Mouse (Mus musculus) hindbrain, embryonic 12.5 days (tissue): ENCODE measurements at regions not wholly inside any gene's neighbourhood (a gene's known extent, or its start where the extent isn't known, plus 50 kb on each side); places are given as distances from the start of the nearest gene placed in this dataset.
"Not testable (repeated sequence)": the region's sequence is repeated elsewhere in the genome, so short reads cannot be mapped to it uniquely, and the experiment has no call there.

Experiments
- ATAC-seq: fragments of 200-750 bp; cut with Nextera tagmentation; 2 replicates; pipeline ENCODE4 v1.8.0; 2017; ENCODE audit warnings: moderate TSS enrichment; ENCODE audit not compliant: low FRiP score
- H3K27ac ChIP-seq: fragments of 300-500 bp; sonication (generic); 2 replicates; pipeline ENCODE4 v1.5.1; 2016; ENCODE audit warnings: mild to moderate bottlenecking
- H3K27me3 ChIP-seq: fragments of 300-500 bp; sonication (generic); 2 replicates; pipeline ENCODE4 v1.6.1; 2016; ENCODE audit warnings: mild to moderate bottlenecking
- H3K36me3 ChIP-seq: fragments of 300-500 bp; sonication (generic); 2 replicates; pipeline ENCODE4 v1.6.1; 2016; ENCODE audit warnings: mild to moderate bottlenecking
- H3K4me1 ChIP-seq: fragments of 300-500 bp; sonication (generic); 2 replicates; pipeline ENCODE4 v1.6.1; 2016
- H3K4me2 ChIP-seq: fragments of 300-500 bp; sonication (generic); replicated peaks from 2 replicates; pipeline ENCODE4 v1.6.1; 2016; ENCODE audit warnings: mild to moderate bottlenecking
- H3K4me3 ChIP-seq: fragments of 300-500 bp; sonication (generic); 2 replicates; pipeline ENCODE4 v1.5.1; 2016; ENCODE audit warnings: mild to moderate bottlenecking
- H3K9ac ChIP-seq: fragments of 300-500 bp; sonication (generic); 2 replicates; pipeline ENCODE4 v1.6.1; 2016; ENCODE audit warnings: mild to moderate bottlenecking, moderate library complexity
- H3K9me3 ChIP-seq: fragments of 300-500 bp; sonication (generic); replicated peaks from 2 replicates; pipeline ENCODE4 v1.6.1; 2016; ENCODE audit warnings: mild to moderate bottlenecking
- WGBS: fragments of 180-500 bp; shearing (Covaris S2); methylation state at CpG from one replicate; pipeline ENCODE4 v1.1.7; 2016; 5-methylcytosine and 5-hydroxymethylcytosine counted together

DNA sequence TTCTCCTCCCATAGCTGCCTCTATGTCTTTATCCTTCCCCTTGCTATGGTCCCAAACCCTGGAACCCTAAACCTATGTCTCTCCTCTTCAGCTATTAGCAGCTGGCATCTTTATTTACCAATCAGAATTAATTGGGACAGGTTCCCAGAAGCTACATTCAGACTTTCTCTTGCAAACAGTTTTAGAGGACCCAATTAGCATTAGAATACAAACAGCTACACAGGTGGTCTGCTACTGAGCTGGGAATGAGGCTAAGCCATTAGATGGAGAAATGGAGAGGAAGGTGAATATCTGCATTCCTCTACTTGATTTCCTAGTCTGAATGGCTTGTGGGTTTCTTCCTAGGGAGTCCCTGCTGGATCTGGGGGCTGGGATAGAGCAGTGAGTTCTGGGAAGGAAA is 611.9 kb downstream of the A830018L16Rik start:
- Histone ChIP-seq H3K36me3 (no peaks in the 10 kb centered on the region), H3K4me2 (no peak overlapping the region), H3K9ac (no peak overlapping the region), H3K27ac (no peak overlapping the region), H3K4me3 (no peak overlapping the region), H3K4me1 (no peaks in the 10 kb centered on the region), H3K9me3 (no peaks in the 10 kb centered on the region), H3K27me3 (no peaks in the 10 kb centered on the region)
- ATAC-seq = no peak

DNA sequence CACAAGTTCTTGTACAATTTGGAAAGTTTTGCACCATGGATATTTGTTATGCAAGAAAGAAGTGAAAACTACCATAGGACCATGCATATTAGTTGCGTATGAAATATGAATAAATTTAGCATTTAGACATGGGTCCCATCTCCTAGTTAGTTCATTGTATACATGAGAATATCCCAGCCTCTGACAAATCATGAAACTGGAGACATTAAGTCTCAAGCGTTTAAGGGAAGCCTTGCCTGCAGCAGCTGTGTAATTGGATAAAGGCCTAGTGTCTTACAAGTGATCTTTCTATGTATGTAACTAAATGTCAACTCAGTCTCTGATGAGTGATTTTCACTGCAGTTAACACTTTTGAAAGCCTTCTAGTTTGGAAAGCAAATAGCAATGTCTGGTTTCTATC is 613.5 kb downstream of the A830018L16Rik start:
- no peak overlapping the region for H3K4me3 ChIP-seq
- no peak overlapping the region for H3K4me2 ChIP-seq
- no peaks in the 10 kb centered on the region for H3K9me3 ChIP-seq
- H3K4me1 ChIP-seq = no peaks in the 10 kb centered on the region
- H3K36me3 ChIP-seq = no peaks in the 10 kb centered on the region
- H3K9ac ChIP-seq = no peak overlapping the region
- WGBS = 83% methylated on average over 2 of the region's 2 CpGs
- no peak for ATAC-seq
- no peak overlapping the region for H3K27ac ChIP-seq
- no peaks in the 10 kb centered on the region for H3K27me3 ChIP-seq

DNA sequence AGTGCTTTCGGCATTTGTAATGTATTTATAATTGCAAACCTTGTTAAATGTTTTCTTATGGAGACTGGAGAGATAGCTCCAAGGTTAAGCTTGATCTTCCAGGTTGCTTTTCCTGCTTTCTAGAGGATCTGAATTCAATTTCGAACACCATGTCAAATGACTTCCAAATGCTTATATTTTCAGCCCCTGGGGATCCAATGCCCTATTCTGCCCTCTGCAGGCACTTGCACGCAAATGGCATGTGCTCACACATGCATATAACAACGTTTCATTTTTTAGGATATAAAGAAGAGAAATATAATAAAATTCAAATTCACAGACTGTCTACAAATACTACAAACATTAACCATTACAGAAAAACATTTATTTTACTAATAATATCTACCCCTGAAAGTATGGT is 614.2 kb downstream of the A830018L16Rik start:
- Histone ChIP-seq H3K27me3 (no peaks in the 10 kb centered on the region), H3K4me3 (no peak overlapping the region), H3K36me3 (no peaks in the 10 kb centered on the region), H3K9ac (no peak overlapping the region), H3K4me2 (no peak overlapping the region), H3K4me1 (no peaks in the 10 kb centered on the region), H3K9me3 (no peaks in the 10 kb centered on the region), H3K27ac (no peak overlapping the region)
- 82% methylated on average over 4 of the region's 4 CpGs for WGBS
- ATAC-seq = no peak

DNA sequence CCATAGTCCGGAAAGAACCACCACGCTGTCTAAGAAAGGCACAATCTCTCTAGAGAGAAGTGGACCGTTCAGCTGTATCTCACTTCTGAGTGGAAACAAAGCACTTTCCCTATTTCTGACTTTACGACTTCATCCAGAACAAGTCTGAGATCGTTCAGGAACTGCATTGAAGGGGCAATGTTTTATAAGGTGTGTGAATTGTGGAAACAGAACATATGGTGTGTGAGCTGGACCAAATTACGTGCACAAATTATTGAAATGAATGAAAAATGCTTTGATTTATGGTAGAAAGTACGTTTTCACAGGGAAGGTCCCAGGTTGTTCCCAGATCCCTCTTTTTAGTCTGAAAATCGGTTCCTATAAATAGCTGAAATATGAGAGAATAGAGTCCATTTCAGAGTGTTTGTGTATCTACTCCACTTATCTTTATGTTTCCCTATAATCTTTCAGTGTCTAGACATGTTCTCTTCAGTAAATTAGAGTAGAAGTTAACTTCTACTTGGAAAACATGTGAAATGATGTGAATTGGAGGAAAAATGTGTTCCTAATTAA is 638.1 kb downstream of the A830018L16Rik start:
- no peak for ATAC-seq

DNA sequence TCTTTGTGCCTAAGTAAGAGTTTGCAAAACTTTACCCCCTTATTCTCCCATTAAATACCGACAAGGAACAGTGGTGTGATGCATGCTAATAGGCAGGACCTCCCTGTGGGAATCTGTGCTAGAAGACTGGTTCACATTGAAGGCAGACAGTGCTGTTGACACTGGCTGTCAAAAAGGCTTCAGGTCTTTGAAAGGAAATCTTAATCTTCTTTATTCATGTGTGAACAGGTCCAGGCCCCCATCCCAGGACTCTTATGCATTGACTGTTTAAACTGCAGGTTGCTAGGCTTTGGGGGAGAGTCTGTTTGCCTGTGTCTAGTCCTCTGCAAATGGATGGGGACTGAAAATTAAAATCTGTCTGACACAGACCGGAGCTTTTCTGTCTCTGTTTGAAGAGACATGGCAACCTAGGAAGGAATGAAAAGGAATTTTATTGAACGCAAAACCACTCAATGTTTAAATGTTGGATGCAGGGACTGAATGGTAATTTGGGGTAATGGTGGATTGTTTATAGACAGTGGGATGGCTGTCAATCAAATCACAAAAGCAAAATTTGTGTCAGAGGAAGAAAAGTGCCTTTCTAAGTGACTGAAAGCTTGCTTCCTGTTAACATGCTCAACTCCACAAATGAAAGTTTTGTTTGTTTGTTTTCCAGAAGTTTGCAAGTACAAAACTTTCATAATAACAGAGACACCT is 642.1 kb downstream of the A830018L16Rik start:
- Histone ChIP-seq H3K4me3 (no peak overlapping the region), H3K9ac (no peak overlapping the region), H3K4me2 (no peak overlapping the region), H3K4me1 (peaks cover 8% of the 10 kb centered on the region; the same call in 1 of the 2 replicates), H3K36me3 (no peaks in the 10 kb centered on the region), H3K9me3 (no peaks in the 10 kb centered on the region), H3K27ac (no peak overlapping the region), H3K27me3 (no peaks in the 10 kb centered on the region)
- WGBS = 29% methylated on average over 3 of the region's 3 CpGs
- peak; percentile 96 for ATAC-seq

More for the DNA sequence above, 638.1 kb downstream of the A830018L16Rik start:
- Histone ChIP-seq H3K4me1 (peaks cover 8% of the 10 kb centered on the region; the same call in 1 of the 2 replicates), H3K4me3 (no peak overlapping the region), H3K9me3 (no peaks in the 10 kb centered on the region), H3K36me3 (no peaks in the 10 kb centered on the region), H3K27ac (no peak overlapping the region), H3K9ac (no peak overlapping the region), H3K4me2 (no peak overlapping the region), H3K27me3 (no peaks in the 10 kb centered on the region)
- 78% methylated on average over 8 of the region's 8 CpGs for WGBS

DNA sequence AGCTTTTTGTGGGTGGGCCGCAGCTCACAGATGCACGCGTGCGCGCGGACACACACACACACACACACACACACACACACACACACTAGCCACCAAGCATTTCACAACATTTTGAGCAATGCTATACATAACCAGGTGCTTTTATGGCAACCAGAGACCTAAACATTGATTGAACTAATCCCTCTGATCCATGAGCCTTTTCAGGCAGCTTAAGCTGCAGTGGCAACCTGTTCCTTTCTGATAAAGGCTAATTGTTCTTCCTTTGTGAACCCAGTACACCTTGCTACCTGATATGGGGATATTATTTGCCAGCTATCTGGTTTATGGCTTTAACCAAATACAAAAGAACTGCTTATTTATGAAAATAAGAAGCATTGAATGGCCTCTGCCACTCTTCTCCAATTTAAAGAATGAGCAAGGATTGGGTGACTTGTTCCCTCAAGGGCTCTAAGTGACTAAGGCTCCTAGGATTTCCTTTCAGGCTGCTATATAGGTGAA is 651.2 kb downstream of the A830018L16Rik start:
- WGBS = 97% methylated on average over 6 of the region's 6 CpGs
- H3K36me3 ChIP-seq = no peaks in the 10 kb centered on the region
- H3K4me1 ChIP-seq = no peaks in the 10 kb centered on the region
- H3K9ac ChIP-seq = no peak overlapping the region
- no peaks in the 10 kb centered on the region for H3K27me3 ChIP-seq
- no peak for ATAC-seq
- H3K4me2 ChIP-seq = no peak overlapping the region
- H3K27ac ChIP-seq = no peak overlapping the region
- H3K4me3 ChIP-seq = no peak overlapping the region
- no peaks in the 10 kb centered on the region for H3K9me3 ChIP-seq

DNA sequence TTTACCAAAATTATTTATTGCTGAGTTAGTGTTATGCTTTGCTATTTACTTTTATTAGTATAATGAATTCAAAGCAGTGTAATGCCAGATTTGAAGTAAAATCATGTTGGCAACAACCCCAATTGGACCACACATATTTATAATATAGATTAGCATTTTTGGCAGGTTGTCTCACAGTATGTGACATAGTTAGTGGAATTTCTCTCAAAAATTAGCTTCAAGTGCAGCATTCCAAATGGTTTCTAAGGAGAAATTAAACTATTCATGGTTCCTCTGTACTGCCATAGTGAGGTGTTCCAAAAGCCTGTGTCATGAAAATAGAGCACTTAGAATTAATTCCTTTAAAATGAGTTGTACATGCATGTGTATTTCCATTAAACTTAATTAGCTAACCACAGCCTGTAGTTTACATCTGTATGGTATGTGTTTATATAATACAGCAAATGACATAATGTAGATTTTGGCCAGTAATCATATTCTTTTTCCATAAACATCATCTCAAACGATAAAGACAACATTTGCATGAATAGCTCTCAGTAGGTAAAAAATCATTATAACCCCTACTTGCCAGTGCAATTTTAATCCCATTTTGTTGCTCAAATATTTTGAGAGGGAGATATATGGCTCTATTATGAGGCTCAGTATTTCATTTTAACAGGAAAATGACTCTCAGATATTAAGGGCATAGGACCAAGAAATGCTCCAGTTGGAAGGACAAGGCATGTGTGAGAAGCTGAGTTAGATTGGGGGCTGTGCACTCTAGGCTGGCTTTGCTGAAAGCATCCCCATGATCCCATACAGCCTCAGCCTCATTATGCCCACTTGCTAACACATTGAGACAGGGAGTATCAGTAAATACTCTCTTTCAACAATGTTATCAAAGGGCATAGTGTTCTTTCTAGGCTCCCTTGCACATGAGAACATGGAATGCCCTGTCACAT is 678.9 kb downstream of the A830018L16Rik start:
- H3K4me1 ChIP-seq = no peaks in the 10 kb centered on the region
- H3K9me3 ChIP-seq = no peaks in the 10 kb centered on the region
- no peaks in the 10 kb centered on the region for H3K27me3 ChIP-seq
- H3K36me3 ChIP-seq = no peaks in the 10 kb centered on the region
- no peak overlapping the region for H3K4me3 ChIP-seq
- H3K9ac ChIP-seq = no peak overlapping the region
- H3K27ac ChIP-seq = no peak overlapping the region
- 88% methylated on average over 1 of the region's 1 CpGs for WGBS
- no peak overlapping the region for H3K4me2 ChIP-seq
- no peak for ATAC-seq

DNA sequence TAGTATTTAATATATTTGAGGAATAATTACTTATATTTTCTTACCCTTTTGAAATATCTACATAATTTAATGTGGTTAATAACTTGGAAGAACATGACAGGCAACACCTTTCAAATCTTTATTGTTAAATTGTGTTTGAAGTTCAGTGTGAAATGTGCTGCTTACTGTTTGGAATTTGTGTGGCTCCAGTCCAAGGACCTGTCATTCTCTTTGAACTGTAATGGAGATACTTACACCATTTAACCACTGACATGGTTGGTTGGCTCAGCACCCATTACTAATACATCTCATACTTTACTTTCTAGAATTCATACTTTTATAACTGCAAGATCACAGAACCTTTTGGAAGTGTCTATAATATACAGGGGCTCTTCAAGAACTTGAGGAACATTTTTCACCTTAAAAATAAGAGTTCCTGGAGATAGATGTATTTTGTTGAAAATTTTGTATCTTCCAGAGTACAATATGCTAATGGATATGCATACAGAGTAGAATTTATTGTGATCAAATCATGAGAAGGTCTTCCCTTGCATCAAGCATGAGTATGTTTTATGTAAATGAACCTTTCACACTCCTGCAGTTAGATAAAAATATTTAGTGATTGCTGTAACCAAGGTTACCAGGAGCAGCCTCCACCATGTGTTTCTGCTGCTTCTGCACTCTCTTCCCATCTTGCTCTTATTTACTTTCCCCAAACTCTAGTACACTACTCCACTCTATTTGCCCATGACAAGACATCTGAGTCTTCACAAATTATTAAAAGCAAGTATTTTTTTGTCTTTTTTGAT is 701.3 kb downstream of the A830018L16Rik start:
- no peak overlapping the region for H3K27ac ChIP-seq
- ATAC-seq = no peak
- no peaks in the 10 kb centered on the region for H3K9me3 ChIP-seq
- H3K4me1 ChIP-seq = no peaks in the 10 kb centered on the region
- no peak overlapping the region for H3K4me3 ChIP-seq
- no peaks in the 10 kb centered on the region for H3K36me3 ChIP-seq
- H3K27me3 ChIP-seq = no peaks in the 10 kb centered on the region
- no peak overlapping the region for H3K4me2 ChIP-seq
- no peak overlapping the region for H3K9ac ChIP-seq

DNA sequence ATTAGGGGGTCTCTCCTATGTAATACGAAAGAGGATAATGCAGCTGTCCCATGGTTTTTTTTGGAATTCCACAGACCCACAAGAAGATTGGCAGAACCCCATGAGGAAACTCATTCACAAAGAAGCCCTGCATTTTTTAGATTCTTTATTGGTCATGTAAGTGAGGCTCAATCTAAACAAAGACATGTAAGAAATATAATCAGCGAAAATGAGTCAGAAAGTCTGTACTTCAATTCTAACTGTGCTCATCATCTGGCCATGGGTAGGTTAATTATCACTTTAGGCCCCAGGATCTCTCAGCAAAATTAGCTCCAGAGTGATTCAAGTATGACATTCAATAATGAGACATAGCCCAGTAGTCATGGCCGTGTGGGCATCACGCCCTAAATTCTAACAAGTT is 703.2 kb downstream of the A830018L16Rik start:
- Histone ChIP-seq H3K9me3 (no peaks in the 10 kb centered on the region), H3K4me3 (no peak overlapping the region), H3K4me1 (no peaks in the 10 kb centered on the region), H3K27me3 (no peaks in the 10 kb centered on the region), H3K9ac (no peak overlapping the region), H3K27ac (no peak overlapping the region), H3K36me3 (no peaks in the 10 kb centered on the region), H3K4me2 (no peak overlapping the region)
- WGBS = 80% methylated on average over 4 of the region's 4 CpGs
- no peak for ATAC-seq

DNA sequence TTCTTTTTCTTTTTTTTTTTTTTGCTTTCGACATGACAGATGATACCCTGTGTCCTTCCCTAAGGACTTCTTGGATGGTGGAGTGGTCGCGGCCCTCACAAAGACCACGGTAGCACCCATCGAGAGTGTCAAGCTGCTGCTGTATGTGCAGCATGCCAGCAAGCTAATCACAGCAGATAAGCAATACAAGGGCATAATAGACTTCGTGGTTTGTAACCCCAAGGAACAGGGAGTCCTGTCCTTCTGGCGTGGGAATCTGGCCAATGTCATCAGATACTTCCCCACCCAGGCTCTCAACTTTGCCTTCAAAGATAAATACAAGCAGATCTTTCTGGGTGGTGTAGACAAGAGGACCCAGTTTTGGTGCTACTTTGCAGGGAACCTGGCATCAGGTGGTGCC is 707.0 kb downstream of the A830018L16Rik start:
- H3K9me3 ChIP-seq = no peaks in the 10 kb centered on the region

DNA sequence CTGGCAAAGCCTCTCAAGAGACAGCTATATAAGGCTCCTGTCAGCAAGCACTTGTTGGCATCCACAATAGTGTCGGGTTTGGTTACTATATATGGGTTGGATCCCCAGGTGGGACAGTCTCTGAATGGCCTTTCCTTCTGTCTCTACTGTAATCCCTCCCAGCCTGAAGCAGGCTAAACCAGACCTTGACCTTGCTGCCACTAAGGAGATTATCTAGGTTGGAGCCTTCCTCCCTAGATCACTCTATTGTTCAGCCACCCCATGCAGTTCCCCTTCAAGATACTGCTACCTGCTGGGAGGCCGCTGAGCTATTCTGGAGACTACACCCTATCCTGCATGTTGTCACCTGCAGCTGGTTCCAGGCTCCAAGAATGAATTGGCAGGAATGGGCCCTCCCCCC is 712.7 kb downstream of the A830018L16Rik start:
- ATAC-seq, H3K4me1 ChIP-seq, H3K9me3 ChIP-seq, H3K9ac ChIP-seq, H3K4me2 ChIP-seq, H3K4me3 ChIP-seq, H3K27me3 ChIP-seq, H3K27ac ChIP-seq, H3K36me3 ChIP-seq: not testable (repeated sequence)
- WGBS = 28% methylated on average over 2 of the region's 2 CpGs

More for the DNA sequence above, 707.0 kb downstream of the A830018L16Rik start:
- no peaks in the 10 kb centered on the region for H3K4me1 ChIP-seq
- no peak overlapping the region for H3K9ac ChIP-seq
- no peak overlapping the region for H3K4me3 ChIP-seq
- WGBS = 88% methylated on average over 7 of the region's 7 CpGs
- H3K27me3 ChIP-seq = no peaks in the 10 kb centered on the region
- no peak overlapping the region for H3K4me2 ChIP-seq
- no peak for ATAC-seq
- no peak overlapping the region for H3K27ac ChIP-seq
- H3K36me3 ChIP-seq = no peaks in the 10 kb centered on the region

DNA sequence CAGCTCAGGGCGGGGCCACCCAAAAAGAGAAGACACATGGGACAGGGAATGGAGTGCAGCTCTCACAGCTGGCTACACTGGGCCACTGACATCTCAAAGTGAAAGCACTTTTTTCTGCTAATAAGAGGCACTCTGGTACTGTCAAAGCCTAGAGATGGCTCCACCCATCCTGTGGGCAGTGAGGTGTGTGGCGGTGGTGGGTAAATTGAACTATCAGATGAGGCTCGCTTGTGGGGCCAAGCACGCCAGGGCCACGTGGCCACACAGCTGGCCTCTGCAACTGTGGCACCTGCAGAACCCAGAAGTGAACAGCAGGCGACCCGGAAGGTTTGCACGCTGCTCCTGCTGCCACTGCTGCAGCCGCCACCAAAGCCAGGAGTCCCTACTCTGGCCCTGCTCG is 756.6 kb downstream of the A830018L16Rik start:
- Histone ChIP-seq H3K27me3 (no peaks in the 10 kb centered on the region), H3K9ac (no peak overlapping the region), H3K4me1 (no peaks in the 10 kb centered on the region), H3K4me3 (no peak overlapping the region), H3K36me3 (no peaks in the 10 kb centered on the region), H3K4me2 (no peak overlapping the region), H3K9me3 (no peaks in the 10 kb centered on the region), H3K27ac (no peak overlapping the region)
- WGBS = 93% methylated on average over 10 of the region's 10 CpGs
- no peak for ATAC-seq
